ENCODE assay signal across 8 mouse cellular contexts in genomic region chr10:76622928-76623680, GRCm38 (mm10). TPM values are rescaled to one million over a fixed set of nuclear protein-coding genes. Genes with fewer than 3 reads are reported as not detected.
DNase-seq lines count a peak whose midpoint lies in the region; ATAC-seq and TF ChIP-seq lines count a peak whose summit lies in the region.

Gene Col6a2, minus strand, starts transcription at chr10:76623630.

- no peaks in the 10 kb centered on the region for H3K36me3 ChIP-seq in E14TG2a.4 (ENCODE audit: insufficient read depth, low read length)
- H3K36me3 ChIP-seq in forebrain, embryonic 15.5 days, result no peaks in the 10 kb centered on the region
- H3K36me3 ChIP-seq in liver, postnatal 0 days (replicated peaks; ENCODE audit: insufficient read depth, low read length), result no peaks in the 10 kb centered on the region

- H3K9ac ChIP-seq in forebrain, embryonic 15.5 days (replicated peaks), result peak within 1 kb of the TSS; percentile 38; the same call in 1 of the 2 replicates
- peak within 1 kb of the TSS; percentile 44 for H3K9ac ChIP-seq in liver, postnatal 0 days (replicated peaks)

- peak; percentile 13 for DNase-seq in c-Kit-positive CD71-positive TER-119-positive erythroid progenitor cells, embryonic 14.5 days (ENCODE audit: low spot score)
- peak; percentile 97 to 98 for DNase-seq in heart, postnatal 14 days
- DNase-seq in layer of hippocampus, adult 11-12 months (ENCODE audit: low spot score), result peak; percentile 67
- DNase-seq in liver, postnatal 0 days, result peak; percentile 79
- peak; percentile 99 for DNase-seq in ovary, postnatal 14 days (ENCODE audit: low spot score)
- DNase-seq in thymus, postnatal 36 days, result peak; percentile 58 to 61

- intact Hi-C loops in heart, postnatal 14 days (cut with DNase I), result loop anchor here (2.0 kb wide), 1 partner anchor 110 kb away; no protein-coding TSS in a partner anchor

- WGBS in forebrain, embryonic 15.5 days, result 3% methylated on average over 30 of the region's 31 CpGs
- 3% methylated on average over 27 of the region's 31 CpGs for WGBS in liver, postnatal 0 days (ENCODE audit: insufficient replicate concordance)

- peak; percentile 63 for ATAC-seq in forebrain, embryonic 15.5 days (replicated peaks)
- peak; percentile 56 for ATAC-seq in liver, postnatal 0 days

- peaks cover 10% of the 10 kb centered on the region for H3K4me1 ChIP-seq in E14TG2a.4 (replicated peaks; ENCODE audit: low read depth, low read length)
- peaks cover 4% of the 10 kb centered on the region for H3K4me1 ChIP-seq in forebrain, embryonic 15.5 days
- peaks cover 4% of the 10 kb centered on the region for H3K4me1 ChIP-seq in liver, postnatal 0 days (ENCODE audit: insufficient read depth)

- no peaks in the 10 kb centered on the region for H3K9me3 ChIP-seq in E14TG2a.4 (ENCODE audit: low read length)
- no peaks in the 10 kb centered on the region for H3K9me3 ChIP-seq in forebrain, embryonic 15.5 days
- H3K9me3 ChIP-seq in liver, postnatal 0 days (ENCODE audit: low read length), result no peaks in the 10 kb centered on the region

- no peak for TF ChIP-seq EP300 in liver, postnatal 0 days (IDR thresholded peaks at IDR 0.05; ENCODE audit: low read depth)

- peaks cover 34% of the 10 kb centered on the region for H3K27me3 ChIP-seq in E14TG2a.4 (ENCODE audit: insufficient read depth, low read length)
- 0 out of 2 replicates have a peak, but pooled peaks cover 4% of the 10 kb centered on the region for H3K27me3 ChIP-seq in forebrain, embryonic 15.5 days
- H3K27me3 ChIP-seq in liver, postnatal 0 days (ENCODE audit: insufficient read depth, low read length), result no peaks in the 10 kb centered on the region

- no peak for TF ChIP-seq CTCF in E14TG2a.4 (conservative IDR thresholded peaks at IDR 0.05; ENCODE audit: low read length)
- TF ChIP-seq CTCF in liver, postnatal 0 days (IDR thresholded peaks at IDR 0.05; ENCODE audit: low read depth), result peak; percentile 65

- peak within 1 kb of the TSS; percentile 64 for H3K4me3 ChIP-seq in E14TG2a.4 (replicated peaks; ENCODE audit: low read length)
- peak within 1 kb of the TSS; percentile 36 for H3K4me3 ChIP-seq in forebrain, embryonic 15.5 days
- peak within 1 kb of the TSS; percentile 32 for H3K4me3 ChIP-seq in liver, postnatal 0 days (ENCODE audit: low read depth, low read length)

- H3K27ac ChIP-seq in forebrain, embryonic 15.5 days (replicated peaks), result no peak within 1 kb of the TSS
- no peak within 1 kb of the TSS for H3K27ac ChIP-seq in liver, postnatal 0 days (ENCODE audit: low read depth)

- peak within 1 kb of the TSS; percentile 58 for H3K4me2 ChIP-seq in forebrain, embryonic 15.5 days (replicated peaks)
- H3K4me2 ChIP-seq in liver, postnatal 0 days (ENCODE audit: low read depth, low read length), result peak within 1 kb of the TSS; percentile 52

RNA-seq across cellular contexts. Expression of gene Col6a2, which starts in this region (rescaled TPM):
- 7.4 and 7.9 TPM in 2 replicates for polyA plus RNA-seq in forebrain, embryonic 15.5 days (2015; fragmentation: Nextera tagmentation; extraction: Ambion mirVana)
- total RNA-seq in heart, postnatal 14 days (2021), result 100 to 1,000 TPM; 169 to 173 TPM
- polyA plus RNA-seq in liver, postnatal 0 days (2015; fragmentation: Nextera tagmentation; extraction: Ambion mirVana), result 5.9 and 6.2 TPM in 2 replicates

Comparison
In these comparisons a context has a peak if more than half of its experiments do, and no peak if none do; other contexts are left out.
1. DNase-seq: peak in every context shown above with its lines; median percentile 99 in ovary, postnatal 14 days; 98 in heart, postnatal 14 days; 79 in liver, postnatal 0 days; 67 in layer of hippocampus, adult 11-12 months; 60 in thymus, postnatal 36 days; 13 in c-Kit-positive CD71-positive TER-119-positive erythroid progenitor cells, embryonic 14.5 days.